Mouse (Mus musculus) left cerebral cortex, adult 11 months (tissue): ENCODE measurements around the gene Ablim1.

Source experiments
- DNase-seq: peaks from one replicate; pipeline ENCODE4 v3.0.0; 2022; ENCODE audit warnings: low spot score

The Ablim1 gene

DNA sequence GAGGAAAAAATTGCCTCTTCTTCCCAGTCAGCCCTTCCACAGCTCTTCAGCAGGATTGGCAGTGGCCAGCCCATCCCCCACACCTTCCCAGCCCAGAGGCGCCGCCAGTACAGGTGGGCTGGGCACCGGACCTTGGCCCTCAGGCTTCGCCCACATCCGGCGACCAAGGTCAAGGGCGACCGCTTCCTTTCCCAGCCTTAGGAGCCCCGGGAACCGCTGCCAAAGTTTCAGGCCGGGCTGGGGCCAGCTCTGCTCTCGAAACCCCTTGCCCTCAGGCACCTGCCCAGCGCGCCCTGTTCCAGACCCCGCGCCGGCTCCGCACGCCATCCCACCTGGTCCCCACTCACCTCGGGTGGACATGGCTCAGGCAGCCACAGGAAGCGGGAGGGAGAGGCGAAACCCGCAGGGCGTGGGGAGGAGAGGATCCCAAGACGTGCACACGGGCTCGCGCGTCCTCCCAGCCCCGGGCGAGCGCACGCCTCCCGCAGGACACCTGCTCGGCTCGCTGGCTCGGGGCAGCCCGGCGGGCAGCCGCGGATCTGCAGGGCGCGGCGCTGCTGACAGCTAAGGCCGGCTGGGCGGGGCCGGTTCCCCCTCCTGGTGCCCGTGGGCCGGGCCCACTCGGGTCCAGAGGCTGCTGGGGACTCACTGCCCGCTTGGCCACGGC lies at the start of gene Ablim1:
Gene Ablim1 (minus strand): TSS at position 574 of the 667 bp plus-strand sequence.
- DNase-seq: peak; percentile 31

DNA sequence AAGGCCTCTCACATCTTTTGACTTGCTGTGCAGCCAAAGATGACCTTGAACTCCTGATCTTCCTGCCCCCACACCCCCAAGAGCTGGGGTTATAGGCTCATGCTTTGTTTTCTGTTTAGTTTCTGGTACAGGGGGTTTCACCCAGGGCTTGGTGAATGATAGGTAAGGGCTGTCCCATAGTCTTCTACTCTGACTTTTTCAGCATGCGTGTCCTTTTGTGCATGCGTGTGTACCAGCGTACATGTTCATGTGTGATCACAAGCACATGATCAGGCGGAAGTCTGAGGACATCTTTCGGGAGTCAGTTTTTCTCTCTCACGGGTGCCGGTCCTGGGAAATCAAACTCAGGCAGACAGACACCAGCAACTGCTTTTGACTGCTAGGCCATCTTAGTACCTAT lies 48.8 kb upstream of the Ablim1 start:
- DNase-seq: no peak

DNA sequence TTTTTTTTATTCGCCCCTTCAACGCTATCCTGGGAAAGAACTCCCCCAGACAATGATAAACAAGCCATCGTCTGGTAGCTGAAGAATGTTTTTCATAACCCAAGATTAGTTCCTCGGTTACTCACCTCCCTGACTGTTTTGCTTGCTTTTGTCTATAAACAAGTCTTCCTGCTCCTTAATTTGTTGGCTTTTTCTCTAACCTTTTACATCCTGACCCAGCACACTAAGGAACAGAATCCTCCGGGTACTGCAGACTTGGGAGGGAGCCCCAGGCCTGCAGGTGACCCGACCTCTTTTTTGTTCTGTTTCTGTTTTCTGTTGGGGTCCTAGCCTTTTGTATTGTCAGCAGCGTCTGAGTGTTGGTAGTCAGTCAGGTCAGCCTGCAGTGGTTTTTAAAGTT lies 48.4 kb upstream of the Ablim1 start:
- no peak for DNase-seq

DNA sequence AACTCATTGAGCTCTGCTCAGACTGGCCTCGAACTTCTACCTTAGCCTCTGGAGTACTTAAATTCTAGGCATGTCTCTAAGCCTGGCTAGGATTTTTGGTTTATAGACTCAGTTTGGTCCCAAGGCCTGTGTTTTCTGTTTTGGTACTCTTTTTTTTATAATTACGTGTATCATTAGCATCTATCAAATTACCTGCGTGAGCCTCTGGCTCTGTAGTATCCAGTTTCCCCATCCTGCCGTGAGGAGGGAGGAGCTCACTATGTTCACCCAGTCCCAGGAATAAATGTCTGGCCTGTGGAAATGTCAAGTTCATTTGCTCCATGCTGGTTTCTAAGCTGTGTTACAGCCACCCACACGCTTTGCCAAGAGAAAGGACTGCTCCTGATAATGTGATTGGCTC lies 47.9 kb upstream of the Ablim1 start:
- no peak for DNase-seq

DNA sequence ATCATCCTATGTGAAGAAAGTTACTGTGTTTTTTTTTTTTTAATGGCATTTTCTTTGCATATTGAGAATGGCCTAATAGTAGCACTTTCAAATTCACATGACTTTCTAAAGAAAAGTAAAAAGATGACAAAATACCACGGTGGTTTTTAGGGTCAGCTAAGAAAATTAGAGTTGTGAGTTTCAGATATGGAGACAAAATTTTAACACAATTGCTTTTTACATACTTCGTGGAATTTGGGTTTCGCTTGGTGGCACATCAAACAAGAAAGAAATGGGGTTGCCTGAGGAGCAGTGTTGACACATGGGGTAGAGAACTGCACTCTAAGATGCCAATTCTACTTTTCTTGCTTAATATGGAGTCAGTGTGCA lies 47.2 kb upstream of the Ablim1 start:
- no peak for DNase-seq

DNA sequence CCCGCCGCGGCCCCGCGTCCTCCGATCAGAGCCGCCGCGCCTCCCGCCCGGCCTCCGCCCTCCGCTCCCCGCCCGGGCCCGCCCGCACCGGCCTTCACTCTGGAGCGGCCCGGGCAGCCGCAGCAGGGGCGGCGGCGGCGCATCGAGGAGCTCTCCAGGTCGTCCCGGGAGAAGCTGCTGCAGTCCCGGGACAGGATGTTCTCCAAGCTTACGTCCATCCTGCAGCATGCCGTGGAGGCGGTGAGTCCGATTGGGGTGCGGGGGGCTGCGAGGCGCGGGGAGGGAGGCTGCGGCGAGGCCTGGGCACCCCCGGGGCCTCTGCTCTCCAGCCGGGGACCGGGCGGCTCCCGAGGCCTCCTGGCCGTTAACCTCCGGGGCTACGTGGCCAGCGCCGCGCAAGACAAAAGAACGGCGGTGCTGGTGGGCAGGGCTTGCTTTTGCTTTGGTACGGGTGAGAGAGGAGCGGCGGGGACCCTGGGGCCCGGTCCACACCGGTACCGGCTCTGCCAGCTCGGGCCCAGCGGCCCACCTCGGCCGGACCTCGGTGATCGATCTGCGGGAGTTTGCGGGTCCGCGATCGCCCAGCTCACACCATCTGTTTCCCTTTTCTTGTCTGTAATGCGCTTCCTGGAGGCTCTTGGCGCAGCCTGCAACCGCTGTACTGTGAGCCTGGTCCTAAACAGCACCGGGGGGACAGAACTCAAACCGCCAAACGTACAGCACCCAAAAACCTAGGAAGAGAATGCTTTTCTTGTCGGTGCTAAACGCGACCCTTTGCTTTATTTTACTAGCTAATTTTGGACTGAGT lies 46.6 kb upstream of the Ablim1 start:
- no peak for DNase-seq

DNA sequence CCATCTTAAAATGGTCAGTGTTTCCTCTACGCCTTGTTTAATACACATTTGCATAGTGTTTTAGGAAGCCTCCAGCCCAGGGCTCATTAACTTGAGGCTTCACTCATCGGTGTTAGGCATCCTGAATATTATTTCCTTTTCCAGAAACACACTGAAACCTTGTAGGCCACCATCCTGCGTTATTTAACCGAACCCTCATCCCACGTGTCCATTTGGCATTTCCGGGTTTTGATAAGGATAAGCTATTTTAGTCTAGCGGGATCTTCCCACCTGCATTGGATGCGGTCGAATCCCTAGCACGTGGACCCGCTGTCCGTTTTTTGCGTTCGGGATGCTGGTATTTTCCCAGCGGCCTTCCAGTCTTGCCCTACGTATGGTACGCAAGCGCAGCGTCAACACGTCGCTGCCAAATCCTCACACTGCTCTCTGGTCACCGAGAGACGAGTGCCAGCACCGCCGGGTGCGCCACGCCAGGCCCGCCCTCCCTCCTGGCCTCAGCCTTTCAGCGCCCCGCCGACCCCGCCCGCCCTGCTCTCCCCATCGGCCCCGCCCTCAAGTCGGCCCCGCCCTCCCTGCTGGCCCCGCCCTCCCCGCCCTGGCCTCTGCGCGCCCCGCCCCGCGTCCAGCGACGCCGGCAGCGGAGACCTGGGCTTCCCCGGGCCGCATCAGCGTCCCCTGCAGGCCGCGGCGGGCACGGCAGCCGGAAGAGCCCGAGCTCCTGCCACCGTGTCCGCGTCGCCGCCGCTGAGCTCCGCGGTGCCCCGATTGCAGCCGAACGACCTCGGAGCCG lies 45.8 kb upstream of the Ablim1 start, which contains the start of gene Fam160b1:
Gene Fam160b1 (plus strand): TSS at position 340 of the 790 bp plus-strand sequence.
- DNase-seq: peak; percentile 89

DNA sequence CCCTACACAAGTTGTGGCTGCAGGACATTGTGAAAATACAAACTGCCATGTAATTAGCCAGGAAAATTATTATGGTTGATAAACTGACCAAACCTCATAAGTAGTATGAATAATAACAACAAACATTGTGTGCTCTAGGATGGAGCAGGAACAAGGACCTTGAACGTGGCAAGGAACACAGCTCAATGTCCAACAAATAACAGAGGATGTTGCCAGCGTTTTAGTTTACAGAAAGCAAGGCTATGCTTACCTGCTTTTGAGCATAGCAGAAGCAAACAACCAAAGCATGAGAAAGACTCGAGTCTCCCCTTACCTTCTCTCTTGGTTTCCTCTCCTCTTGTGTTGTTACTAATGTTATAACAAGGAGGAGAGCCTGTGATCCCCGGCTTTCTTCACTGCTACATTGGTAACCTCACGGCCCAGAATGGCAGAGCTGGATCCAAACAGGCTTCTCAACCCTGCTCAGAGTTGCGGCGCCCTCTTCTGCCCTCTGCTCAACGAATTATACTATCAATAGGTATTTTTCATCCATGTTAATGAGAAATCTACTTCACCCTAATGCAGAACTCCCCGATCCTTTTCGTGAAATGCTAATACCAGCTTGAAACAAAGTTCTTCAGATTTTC lies 45.1 kb upstream of the Ablim1 start:
- no peak for DNase-seq

DNA sequence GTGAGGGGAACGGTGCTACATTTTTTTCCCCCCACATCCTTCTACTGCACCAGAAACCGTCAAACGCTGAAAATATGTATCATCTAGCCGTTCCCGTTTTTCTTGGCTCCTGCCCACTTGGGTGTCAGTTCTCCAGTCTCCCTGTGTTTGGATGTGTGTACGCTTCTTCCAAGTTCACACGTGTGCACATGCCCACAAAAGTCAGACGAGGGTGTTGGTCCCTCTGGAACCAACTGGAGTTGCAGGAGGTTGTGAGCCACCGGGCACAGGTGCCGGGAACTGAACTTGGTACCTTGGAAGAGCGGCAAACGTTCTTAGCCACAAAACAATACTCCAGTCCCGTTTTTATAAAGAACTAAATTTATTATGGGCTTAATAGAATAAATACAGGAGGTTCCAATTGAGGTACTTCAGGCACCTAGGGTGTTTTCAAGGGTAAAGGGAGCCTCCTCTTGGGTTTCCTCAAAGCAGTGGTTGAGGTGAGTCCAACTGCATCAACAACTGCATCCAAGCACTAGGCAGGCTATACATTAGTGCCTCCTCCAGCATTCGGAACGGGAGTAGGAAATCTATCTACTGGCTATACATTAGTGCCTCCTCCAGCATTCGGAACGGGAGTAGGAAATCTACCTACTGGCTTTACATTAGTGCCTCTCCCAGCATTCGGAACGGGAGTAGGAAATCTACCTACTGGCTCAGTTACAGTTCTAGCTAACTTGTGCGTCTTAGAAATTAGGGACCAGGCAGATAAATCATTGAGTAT lies 44.3 kb upstream of the Ablim1 start:
- DNase-seq: no peak

DNA sequence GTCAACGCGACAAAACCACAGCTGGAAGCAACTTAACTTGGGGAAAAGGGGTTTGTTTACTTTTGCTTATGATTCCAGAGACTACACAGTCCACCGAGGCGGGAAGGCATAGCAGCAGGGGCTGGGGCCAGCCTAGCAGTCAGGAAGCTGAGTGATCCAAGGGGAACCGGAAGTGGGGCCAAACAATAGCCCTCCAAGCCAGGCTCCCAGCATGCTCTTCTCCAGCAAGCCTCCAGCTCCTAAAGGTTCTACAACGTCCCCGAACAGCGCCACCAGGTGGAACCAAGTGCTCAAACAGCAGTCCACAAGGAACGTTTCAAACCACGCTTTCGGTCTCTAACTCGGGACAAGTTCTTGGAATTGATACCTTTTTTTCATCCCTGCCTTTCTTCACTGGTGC lies 43.6 kb upstream of the Ablim1 start:
- DNase-seq: no peak

DNA sequence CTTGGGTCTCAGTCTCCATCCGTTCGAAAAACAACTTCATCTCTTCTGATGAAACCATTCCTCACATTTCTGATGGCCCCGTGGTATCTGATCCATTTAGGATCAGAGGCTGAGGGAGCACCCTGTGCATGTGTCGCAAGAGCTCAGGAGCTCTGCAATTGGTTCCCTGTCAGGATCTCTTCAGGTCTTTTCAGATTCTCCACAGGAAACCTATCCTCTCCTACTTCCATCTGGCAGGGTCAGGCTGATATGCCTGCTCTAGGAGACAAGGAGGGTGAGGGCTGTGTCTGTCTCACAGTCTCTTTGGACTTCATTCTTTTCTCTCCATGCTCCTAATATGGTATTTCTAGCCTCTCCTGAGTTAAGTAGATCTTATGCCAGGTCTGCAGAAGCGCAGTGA lies 43.1 kb upstream of the Ablim1 start:
- no peak for DNase-seq

DNA sequence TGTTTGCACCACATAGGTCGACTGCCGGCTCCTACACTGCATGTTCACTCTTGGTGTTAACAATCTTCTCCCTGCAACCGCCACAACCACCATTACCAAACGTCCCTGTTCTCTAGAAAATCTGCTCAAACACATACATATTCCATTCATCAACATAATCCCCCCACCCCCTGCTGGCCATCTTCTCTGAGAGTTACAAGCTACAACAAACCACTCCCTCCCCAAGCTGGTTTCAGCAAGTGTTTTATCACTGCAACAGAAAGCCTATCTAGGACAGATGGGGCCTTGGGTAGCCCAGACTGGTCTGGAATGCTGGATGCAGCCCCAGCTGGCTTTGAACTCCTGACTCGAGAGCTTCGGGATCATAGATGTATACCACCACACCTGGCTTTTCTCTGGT lies 42.5 kb upstream of the Ablim1 start:
- no peak for DNase-seq

DNA sequence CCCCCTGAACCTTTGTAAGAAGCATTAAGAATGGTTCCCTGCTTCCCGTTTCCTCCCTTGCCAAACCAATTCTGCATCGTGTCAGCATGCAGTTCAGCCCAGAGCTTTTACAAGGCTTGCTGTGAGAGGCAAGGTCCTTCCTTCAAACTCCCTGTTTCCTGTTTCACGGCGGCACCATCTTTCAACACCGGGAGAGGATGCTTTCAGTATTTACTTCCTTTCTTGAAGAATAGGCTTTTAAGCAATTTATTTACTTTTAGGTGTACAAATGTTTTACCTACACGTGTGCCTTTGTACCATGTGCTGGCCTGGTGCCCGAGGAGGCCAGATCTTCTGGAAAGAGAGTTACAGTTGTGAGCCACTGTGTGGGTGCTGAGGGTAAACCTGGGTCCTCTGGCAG lies 41.6 kb upstream of the Ablim1 start:
- no peak for DNase-seq

DNA sequence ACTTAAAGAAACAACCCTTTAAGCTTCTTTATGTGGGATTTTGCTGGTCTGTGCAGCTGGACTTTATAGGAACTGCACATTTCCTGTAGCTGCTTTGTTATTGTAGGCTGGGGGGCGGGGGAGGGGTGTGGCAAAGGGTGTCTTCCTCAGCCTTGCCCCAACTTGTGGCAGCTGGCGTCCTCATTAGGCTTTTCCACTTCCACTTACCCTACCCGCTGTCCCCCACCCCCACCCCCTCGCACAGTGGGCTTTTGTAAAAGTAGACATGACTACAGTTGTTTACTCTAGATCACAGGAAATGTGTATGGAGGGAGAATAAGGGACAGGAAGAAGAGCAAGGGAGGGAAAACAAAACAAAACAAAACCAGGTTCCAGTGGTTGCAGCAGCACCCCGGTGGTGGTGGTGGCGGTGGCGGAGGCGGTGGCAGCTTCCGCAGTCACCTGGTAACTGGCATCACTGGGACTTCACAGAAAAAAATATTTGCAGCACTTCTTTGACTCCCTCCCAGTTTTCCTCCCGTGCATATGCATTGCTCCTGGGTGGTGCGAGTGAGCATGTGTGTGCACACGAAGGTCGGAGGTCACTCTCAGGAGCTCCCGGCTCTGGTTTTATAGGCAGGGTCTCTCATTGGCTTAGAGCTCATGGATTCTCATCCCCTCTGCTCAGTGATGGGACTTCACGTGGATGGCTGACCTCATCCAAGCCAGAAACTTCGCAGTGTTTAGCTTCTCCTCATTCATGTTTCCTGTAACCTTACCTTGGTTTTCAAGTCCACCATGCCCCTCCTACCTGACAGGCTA lies 40.9 kb upstream of the Ablim1 start:
- no peak for DNase-seq

DNA sequence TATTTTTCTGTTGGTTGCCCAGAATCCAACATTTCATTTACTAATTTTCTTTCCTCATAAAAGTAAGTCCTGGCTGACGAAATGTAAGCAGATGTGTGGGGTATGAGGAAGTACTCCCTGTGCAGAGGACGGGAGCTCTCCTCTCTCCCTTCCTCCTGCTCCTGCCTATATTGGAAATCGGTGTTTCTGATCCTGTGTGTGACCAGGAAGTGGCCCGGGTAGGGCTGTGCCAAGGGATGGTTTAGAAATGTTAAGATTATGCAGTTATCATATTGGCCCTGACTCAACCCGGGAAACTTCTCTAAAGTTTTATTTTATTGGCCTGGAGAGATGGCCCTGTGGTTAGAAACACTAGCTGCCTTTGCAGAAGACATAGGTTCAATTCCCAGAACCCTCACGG lies 40.0 kb upstream of the Ablim1 start:
- no peak for DNase-seq

DNA sequence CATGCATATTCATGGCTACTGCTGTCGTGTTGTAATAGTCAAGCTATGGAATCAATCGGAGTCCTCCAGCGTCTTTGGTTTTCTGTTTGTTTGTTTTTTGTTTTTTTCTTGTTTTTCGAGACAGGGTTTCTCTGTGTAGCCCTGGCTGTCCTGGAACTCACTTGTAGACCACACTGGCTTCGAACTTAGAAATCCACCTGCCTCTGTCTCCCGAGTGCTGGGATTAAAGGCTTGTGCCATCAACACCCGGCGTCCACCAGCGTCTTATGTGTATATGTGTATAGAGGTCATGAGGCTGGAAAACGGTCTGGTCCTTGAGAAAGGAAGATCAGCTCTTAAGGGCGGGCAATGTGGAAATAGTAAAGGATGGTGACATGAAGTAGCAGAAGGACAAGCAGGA lies 39.3 kb upstream of the Ablim1 start:
- no peak for DNase-seq

DNA sequence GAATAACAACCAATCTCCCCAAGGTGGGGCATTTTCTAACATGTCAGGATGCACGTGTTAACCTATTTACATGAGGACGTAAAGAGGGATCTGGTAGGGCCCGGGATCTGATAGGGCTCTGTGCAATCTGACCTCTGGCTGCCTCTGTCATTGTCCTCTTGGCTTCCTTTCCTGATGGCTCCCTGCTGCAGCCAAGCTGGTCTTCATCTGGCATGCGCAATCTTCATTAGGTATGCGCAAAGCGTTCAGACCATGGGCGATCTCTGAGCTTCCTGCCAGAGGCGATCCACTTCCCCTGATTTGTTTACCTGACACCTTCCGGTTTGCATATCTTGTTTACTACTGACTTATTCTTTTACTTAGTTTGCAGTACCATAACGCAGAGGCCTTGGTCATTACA lies 38.5 kb upstream of the Ablim1 start:
- DNase-seq: no peak

DNA sequence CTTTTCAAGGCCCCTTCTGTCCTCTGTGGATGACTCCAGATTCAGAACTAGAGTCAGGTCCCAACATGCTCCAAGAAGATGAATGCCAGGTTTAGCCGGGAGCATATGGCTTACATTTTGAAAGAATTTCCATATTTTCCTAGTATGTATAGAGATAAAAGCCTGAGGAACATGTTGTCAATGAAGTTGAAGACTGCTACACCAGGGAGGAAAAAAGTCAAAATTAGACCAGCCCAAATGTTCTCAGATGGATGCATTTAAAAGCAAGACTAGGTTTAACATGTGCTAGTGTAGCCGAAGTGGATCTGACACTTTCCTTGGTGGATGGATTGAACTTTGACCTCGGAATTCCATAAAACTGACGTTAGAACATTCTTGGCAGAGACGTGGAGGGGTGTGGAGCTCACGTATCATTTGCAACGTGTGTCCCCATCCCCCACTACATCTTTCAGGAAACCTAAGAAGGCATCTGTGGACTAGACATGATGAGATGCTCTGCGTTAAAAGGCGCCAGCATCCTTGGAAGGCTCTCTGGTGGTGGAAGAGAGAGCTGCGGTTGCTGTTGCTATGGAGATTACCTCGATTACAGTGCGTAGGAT lies 37.7 kb upstream of the Ablim1 start:
- DNase-seq: no peak

DNA sequence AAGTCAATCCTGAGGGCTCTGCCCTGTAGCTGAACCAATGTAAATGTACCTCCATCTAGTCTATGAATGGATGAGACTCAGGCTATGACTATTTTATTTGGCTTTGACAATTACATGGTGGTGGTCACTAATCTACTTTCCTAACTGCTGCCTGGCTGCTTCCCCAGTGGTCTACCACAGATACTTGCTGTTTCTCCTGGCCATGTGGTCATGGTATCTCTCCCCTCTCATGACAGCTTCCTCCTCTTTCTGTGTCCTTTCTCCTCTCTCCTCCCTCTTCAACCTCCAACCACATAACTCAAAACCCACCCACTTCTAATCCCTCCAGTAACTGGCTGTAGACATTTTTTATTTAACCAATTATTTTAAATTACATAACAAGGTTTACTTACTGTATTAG lies 34.4 kb upstream of the Ablim1 start:
- DNase-seq: no peak

DNA sequence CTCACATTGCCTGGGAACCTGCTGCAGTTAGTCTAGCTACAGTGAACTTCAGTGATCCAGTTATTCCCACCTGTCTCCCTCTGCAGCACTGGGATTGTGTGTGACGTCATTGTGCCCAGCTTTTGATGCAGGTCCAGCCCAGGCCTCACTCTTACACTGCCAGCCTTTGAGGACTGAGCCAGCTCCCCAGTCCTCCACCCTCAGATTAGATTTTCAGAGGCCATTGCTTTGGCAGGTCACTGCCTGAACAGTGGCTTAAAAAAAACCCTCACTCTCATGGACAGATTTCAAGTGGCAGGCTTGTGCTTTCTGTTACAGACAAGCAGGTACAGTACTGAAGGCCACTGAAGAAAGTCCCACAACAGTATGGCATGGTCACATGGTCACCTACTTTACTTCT lies 30.0 kb upstream of the Ablim1 start:
- no peak for DNase-seq

DNA sequence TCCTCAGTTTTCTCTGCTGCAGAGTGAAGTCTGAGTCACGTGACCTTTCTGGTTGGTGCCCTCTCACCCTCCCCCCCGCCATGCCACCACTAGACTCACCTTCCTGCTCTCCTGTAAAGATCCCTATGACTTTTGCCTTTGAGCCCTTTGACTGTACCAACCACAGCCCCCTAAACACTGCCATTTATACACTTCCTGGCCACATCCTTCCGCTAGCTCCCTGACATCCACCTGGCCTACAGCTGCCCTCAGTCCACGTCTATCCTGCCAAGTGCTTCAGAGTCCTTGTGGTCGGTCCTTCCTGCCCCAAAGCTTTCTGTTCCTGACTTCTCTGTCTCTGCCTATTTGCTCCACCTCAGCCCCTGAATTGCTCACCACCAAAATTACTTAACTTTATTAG lies 29.1 kb upstream of the Ablim1 start:
- DNase-seq: no peak
